Mouse (Mus musculus) layer of hippocampus, adult 11-12 months (tissue): ENCODE results near the gene Acadl.

ENCODE experiments used
- DNase-seq: peaks from one replicate; pipeline ENCODE4 v3.0.0; 2022; ENCODE audit warnings: low spot score

Gene Acadl

GRCm38 (mm10) chr1:66862712-66863511 lies at the start of gene Acadl:
Gene Acadl (minus strand): TSS chr1:66863277.
- peak; percentile 61 for DNase-seq

GRCm38 (mm10) chr1:66912305-66912704 lies 49.2 kb upstream of the Acadl start:
- no peak for DNase-seq

- no peak for DNase-seq
Observed at GRCm38 (mm10) chr1:66902566-66902965, 39.5 kb upstream of the Acadl start.

- no peak for DNase-seq
Observed at GRCm38 (mm10) chr1:66900946-66901345, 37.9 kb upstream of the Acadl start.

GRCm38 (mm10) chr1:66898261-66898660 lies 35.2 kb upstream of the Acadl start:
- DNase-seq: no peak

- no peak for DNase-seq
Observed at GRCm38 (mm10) chr1:66896556-66896955, 33.5 kb upstream of the Acadl start.

- DNase-seq: peak; percentile 19
Observed at GRCm38 (mm10) chr1:66896125-66896524, 33.0 kb upstream of the Acadl start.

GRCm38 (mm10) chr1:66895837-66896118 lies 32.7 kb upstream of the Acadl start:
- DNase-seq: peak; percentile 72

- no peak for DNase-seq
Observed at GRCm38 (mm10) chr1:66895093-66895836, 32.2 kb upstream of the Acadl start.

GRCm38 (mm10) chr1:66887175-66887574 lies 24.1 kb upstream of the Acadl start:
- DNase-seq: no peak

- no peak for DNase-seq
Observed at GRCm38 (mm10) chr1:66880217-66880616, 17.1 kb upstream of the Acadl start.

- DNase-seq: no peak
Observed at GRCm38 (mm10) chr1:66874740-66875139, 11.7 kb upstream of the Acadl start.

- no peak for DNase-seq
Observed at GRCm38 (mm10) chr1:66871591-66871990, 8.5 kb upstream of the Acadl start.

- DNase-seq: no peak
Observed at GRCm38 (mm10) chr1:66865633-66866032, 2.6 kb upstream of the Acadl start.

- no peak for DNase-seq
Observed at GRCm38 (mm10) chr1:66863741-66864495, 841 bp upstream of the Acadl start.

- no peak for DNase-seq
Observed at GRCm38 (mm10) chr1:66861764-66862672, 1.1 kb downstream of the Acadl start.

- no peak for DNase-seq
Observed at GRCm38 (mm10) chr1:66847506-66847905, 15.6 kb downstream of the Acadl start.

GRCm38 (mm10) chr1:66845690-66846318 lies 17.3 kb downstream of the Acadl start:
- DNase-seq: no peak

GRCm38 (mm10) chr1:66841938-66842337 lies 21.1 kb downstream of the Acadl start:
- DNase-seq: no peak

- DNase-seq: no peak
Observed at GRCm38 (mm10) chr1:66841510-66841909, 21.6 kb downstream of the Acadl start.

- no peak for DNase-seq
Observed at GRCm38 (mm10) chr1:66839755-66840438, 23.2 kb downstream of the Acadl start.
